8 mouse cellular contexts compared by ENCODE assay signal in the genomic region with DNA sequence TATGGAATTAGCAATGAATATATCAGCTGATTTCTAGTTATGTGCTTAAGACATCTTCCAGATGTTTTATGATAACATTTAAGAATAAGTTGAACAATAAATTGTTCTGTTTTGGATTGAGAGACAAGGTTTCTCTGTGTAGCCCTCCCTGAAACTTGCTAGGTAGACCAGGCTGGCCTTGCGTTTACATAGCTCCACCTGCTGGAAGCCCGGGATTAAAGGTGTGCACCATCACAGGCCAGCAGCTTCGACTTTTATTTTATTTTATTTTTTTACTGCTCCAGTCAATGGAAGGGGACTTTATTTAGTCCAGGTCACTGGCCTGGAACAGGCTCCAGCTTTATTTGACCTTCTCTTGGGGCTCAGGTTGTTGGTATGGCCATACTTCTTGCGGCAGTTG. TPM values are rescaled to one million over a fixed set of nuclear protein-coding genes. Genes with fewer than 3 reads are reported as not detected.
DNase-seq lines count a peak whose midpoint lies in the region; ATAC-seq and TF ChIP-seq lines count a peak whose summit lies in the region.

No protein-coding gene starts in this region.

- H3K9ac ChIP-seq in midbrain, postnatal 0 days (replicated peaks; ENCODE audit: low read length, poor library complexity, severe bottlenecking) = no peak overlapping the region
- H3K9ac ChIP-seq in midbrain, embryonic 16.5 days (ENCODE audit: low read depth, low read length) = no peak overlapping the region

- no peak for TF ChIP-seq POLR2A in bone marrow macrophage, adult 2 months (IDR thresholded peaks at IDR 0.05; ENCODE audit: borderline replicate concordance, low read depth, low read length)
- TF ChIP-seq POLR2A in small intestine, adult 2 months (IDR thresholded peaks at IDR 0.05; ENCODE audit: low read depth, low read length) = no peak

- 54% methylated on average over 4 of the region's 4 CpGs for WGBS in midbrain, postnatal 0 days
- WGBS in midbrain, embryonic 16.5 days = 48% methylated on average over 4 of the region's 4 CpGs
- 29% methylated on average over 4 of the region's 4 CpGs for WGBS in small intestine, adult 2 months

- ATAC-seq in midbrain, postnatal 0 days (ENCODE audit: low FRiP score) = no peak
- no peak for ATAC-seq in midbrain, embryonic 16.5 days
- no peak for ATAC-seq in megakaryocyte-erythroid progenitor cell, adult 5-6 weeks (replicated peaks; ENCODE audit: low FRiP score, low TSS enrichment, poor library complexity, severe bottlenecking)

- H3K4me1 ChIP-seq in midbrain, postnatal 0 days (ENCODE audit: insufficient read depth, low read length) = no peaks in the 10 kb centered on the region
- peaks cover 6% of the 10 kb centered on the region; the same call in 1 of the 2 replicates for H3K4me1 ChIP-seq in midbrain, embryonic 16.5 days (ENCODE audit: control insufficient read depth, insufficient read depth, low read length)
- H3K4me1 ChIP-seq in bone marrow macrophage, adult 2 months (ENCODE audit: control insufficient read depth, insufficient read depth, low read length) = peaks cover 5% of the 10 kb centered on the region
- H3K4me1 ChIP-seq in small intestine, adult 2 months (ENCODE audit: control insufficient read depth, insufficient read depth, insufficient read length, low read length) = no peaks in the 10 kb centered on the region

- no peak overlapping the region for H3K4me2 ChIP-seq in midbrain, postnatal 0 days (ENCODE audit: low read depth, low read length, poor library complexity, severe bottlenecking)
- H3K4me2 ChIP-seq in midbrain, embryonic 16.5 days (ENCODE audit: low read length) = no peak overlapping the region

- no peak overlapping the region for H3K4me3 ChIP-seq in midbrain, postnatal 0 days (ENCODE audit: low read depth, low read length)
- H3K4me3 ChIP-seq in midbrain, embryonic 16.5 days (ENCODE audit: low read depth, low read length) = no peak overlapping the region
- no peak overlapping the region for H3K4me3 ChIP-seq in bone marrow macrophage, adult 2 months (ENCODE audit: insufficient read depth, low read length)
- H3K4me3 ChIP-seq in small intestine, adult 2 months (ENCODE audit: low read depth, low read length) = no peak overlapping the region

- H3K9me3 ChIP-seq in midbrain, postnatal 0 days (ENCODE audit: low read length) = no peaks in the 10 kb centered on the region
- no peaks in the 10 kb centered on the region for H3K9me3 ChIP-seq in midbrain, embryonic 16.5 days (replicated peaks; ENCODE audit: control insufficient read depth, low read length, poor library complexity, severe bottlenecking)

- no peaks in the 10 kb centered on the region for H3K36me3 ChIP-seq in midbrain, postnatal 0 days (ENCODE audit: insufficient read depth, low read length)
- H3K36me3 ChIP-seq in midbrain, embryonic 16.5 days (ENCODE audit: control insufficient read depth, insufficient read depth, low read length) = no peaks in the 10 kb centered on the region
- H3K36me3 ChIP-seq in small intestine, adult 2 months (ENCODE audit: control insufficient read depth, insufficient read depth, low read length) = no peaks in the 10 kb centered on the region

- H3K27me3 ChIP-seq in midbrain, postnatal 0 days (ENCODE audit: insufficient read depth, low read length) = no peaks in the 10 kb centered on the region
- no peaks in the 10 kb centered on the region for H3K27me3 ChIP-seq in midbrain, embryonic 16.5 days (ENCODE audit: control insufficient read depth, insufficient read depth, low read depth, low read length)
- H3K27me3 ChIP-seq in small intestine, adult 2 months (ENCODE audit: control insufficient read depth, insufficient read depth, low read length) = no peaks in the 10 kb centered on the region; the same call in 1 of the 2 replicates

- DNase-seq in embryo, embryonic 10 days (ENCODE audit: low spot score) = peak; percentile 39
- no peak for DNase-seq in embryo, embryonic 9.5 days (ENCODE audit: extremely low spot score)
- DNase-seq in midbrain, postnatal 0 days (ENCODE audit: low spot score) = peak; percentile 22
- DNase-seq in urinary bladder, postnatal 10 days (ENCODE audit: low spot score) = no peak

- no peak overlapping the region for H3K27ac ChIP-seq in midbrain, postnatal 0 days (ENCODE audit: low read depth, low read length)
- H3K27ac ChIP-seq in midbrain, embryonic 16.5 days (ENCODE audit: low read length) = no peak overlapping the region
- H3K27ac ChIP-seq in bone marrow macrophage, adult 2 months (ENCODE audit: insufficient read depth, low read depth, low read length) = no peak overlapping the region
- H3K27ac ChIP-seq in small intestine, adult 2 months (ENCODE audit: insufficient read depth, low read depth, low read length) = no peak overlapping the region

- TF ChIP-seq CTCF in midbrain, postnatal 0 days (IDR thresholded peaks at IDR 0.05) = peak; percentile 69
- 0 out of 2 replicates have a peak, but pooled peaks have one; percentile 29 for TF ChIP-seq CTCF in bone marrow macrophage, adult 2 months (IDR thresholded peaks at IDR 0.05; ENCODE audit: low read depth, low read length)
- peak; percentile 63; the same call in 1 of the 2 replicates for TF ChIP-seq CTCF in small intestine, adult 2 months (IDR thresholded peaks at IDR 0.05; ENCODE audit: extremely low read depth, insufficient read length, insufficient replicate concordance, low read depth, low read length)

RNA-seq across cellular contexts. Expression of a gene that starts 32.1 kb away (rescaled TPM):
- total RNA-seq in midbrain, postnatal 0 days (2014; rRNA removed) = 52.5 and 62.7 TPM in 2 replicates
- polyA plus RNA-seq in midbrain, postnatal 0 days (2015; fragmentation: Nextera tagmentation; extraction: Ambion mirVana) = 37.3 and 41.2 TPM in 2 replicates
- 46.1 and 54.6 TPM in 2 replicates for polyA plus RNA-seq in midbrain, embryonic 16.5 days (2015; fragmentation: Nextera tagmentation; extraction: Ambion mirVana)
- 298 and 305 TPM in 2 replicates for polyA plus RNA-seq in bone marrow macrophage, adult 2 months (2012; ENCODE audit: insufficient read depth, insufficient read length, missing spikeins)
- polyA plus RNA-seq in small intestine, adult 2 months (2012; rRNA removed) = 10.8 and 31.3 TPM in 2 replicates
- 0.61 and 5.4 TPM in 2 replicates for total RNA-seq in megakaryocyte-erythroid progenitor cell, adult 5-6 weeks (2014; fragmentation: Nextera tagmentation)
- 5.9 and 10.5 TPM in 2 replicates for total RNA-seq in megakaryocyte-erythroid progenitor cell, adult 5-6 weeks (2017)

RNA-seq across cellular contexts. Expression of a gene that starts 34.6 kb away (rescaled TPM):
- total RNA-seq in midbrain, postnatal 0 days (2014; rRNA removed) = 24.7 and 27.5 TPM in 2 replicates
- polyA plus RNA-seq in midbrain, postnatal 0 days (2015; fragmentation: Nextera tagmentation; extraction: Ambion mirVana) = 70.9 and 86.9 TPM in 2 replicates
- 110 and 131 TPM in 2 replicates for polyA plus RNA-seq in midbrain, embryonic 16.5 days (2015; fragmentation: Nextera tagmentation; extraction: Ambion mirVana)
- 134 and 150 TPM in 2 replicates for polyA plus RNA-seq in bone marrow macrophage, adult 2 months (2012; ENCODE audit: insufficient read depth, insufficient read length, missing spikeins)
- polyA plus RNA-seq in small intestine, adult 2 months (2012; rRNA removed) = 4.7 and 8.7 TPM in 2 replicates
- 136 and 186 TPM in 2 replicates for total RNA-seq in megakaryocyte-erythroid progenitor cell, adult 5-6 weeks (2014; fragmentation: Nextera tagmentation)
- total RNA-seq in megakaryocyte-erythroid progenitor cell, adult 5-6 weeks (2017) = 505 and 626 TPM in 2 replicates

RNA-seq across cellular contexts. Expression of a gene that starts 59.2 kb away (rescaled TPM):
- total RNA-seq in midbrain, postnatal 0 days (2014; rRNA removed) = 5.1 and 8.0 TPM in 2 replicates
- 6.8 and 7.5 TPM in 2 replicates for polyA plus RNA-seq in midbrain, postnatal 0 days (2015; fragmentation: Nextera tagmentation; extraction: Ambion mirVana)
- 7.6 and 9.2 TPM in 2 replicates for polyA plus RNA-seq in midbrain, embryonic 16.5 days (2015; fragmentation: Nextera tagmentation; extraction: Ambion mirVana)
- not detected in 2 replicates for polyA plus RNA-seq in bone marrow macrophage, adult 2 months (2012; ENCODE audit: insufficient read depth, insufficient read length, missing spikeins)
- polyA plus RNA-seq in small intestine, adult 2 months (2012; rRNA removed) = 0.75 and 0.81 TPM in 2 replicates
- total RNA-seq in megakaryocyte-erythroid progenitor cell, adult 5-6 weeks (2014; fragmentation: Nextera tagmentation) = not detected in 2 replicates
- total RNA-seq in megakaryocyte-erythroid progenitor cell, adult 5-6 weeks (2017) = not detected in 2 replicates

Comparison
In these comparisons a context has a peak if more than half of its experiments do, and no peak if none do; other contexts are left out.
1. DNase-seq: peak in embryo, embryonic 10 days (single experiment) and midbrain, postnatal 0 days (single experiment); none in embryo, embryonic 9.5 days (single experiment) and urinary bladder, postnatal 10 days (single experiment).
2. Peak in every context shown above with its lines, with median percentiles within 50 percentile points of each other: CTCF ChIP-seq.